Mouse (Mus musculus) testis, adult 2 months (tissue): ENCODE data around the gene Tmem253.

Experiments used
- CTCF ChIP-seq: fragments of 200-500 bp; IDR thresholded peaks from 2 replicates; pipeline ENCODE4 v1.5.1; 2012; ENCODE audit warnings: low read depth, mild to moderate bottlenecking, inconsistent platforms, low read length, moderate library complexity; ENCODE audit not compliant: control insufficient read depth, insufficient read depth, insufficient replicate concordance
- POLR2A ChIP-seq: fragments of 200-500 bp; IDR thresholded peaks from 2 replicates; pipeline ENCODE4 v1.6.1; 2012; ENCODE audit warnings: low read depth, mild to moderate bottlenecking, inconsistent platforms, low read length, moderate library complexity; ENCODE audit not compliant: control insufficient read depth

DNA sequence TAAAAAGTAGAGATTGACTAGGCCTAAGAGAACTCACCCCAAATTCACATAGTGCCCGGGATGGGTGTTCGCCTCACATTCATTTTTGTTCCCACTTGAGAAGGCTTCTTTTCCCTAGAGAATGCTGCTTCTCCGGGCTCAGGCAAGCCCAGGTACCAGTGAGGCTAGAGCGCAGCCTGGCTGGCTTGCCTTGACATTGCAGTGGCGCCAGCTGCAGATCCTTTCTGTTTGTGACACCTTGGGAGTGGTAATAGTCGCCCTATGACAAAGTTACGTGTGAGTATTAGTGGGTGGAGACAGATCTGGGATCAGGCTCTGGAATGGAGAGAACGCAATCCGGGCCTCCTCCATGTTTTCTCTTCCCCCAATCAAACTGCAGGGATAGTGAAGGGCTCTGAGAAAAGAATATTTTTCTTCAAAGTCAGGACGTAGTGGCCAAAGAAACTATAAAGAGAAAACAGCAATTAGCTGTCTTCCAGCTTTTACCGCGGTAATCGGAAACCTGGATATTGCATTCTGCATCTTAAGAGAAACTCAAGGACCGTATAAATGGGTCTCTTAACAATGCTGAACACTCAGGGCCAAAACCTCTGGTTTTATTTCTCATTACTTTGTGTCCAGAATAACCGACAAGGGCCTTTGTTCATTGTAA, 5.2 kb downstream of the Tmem253 start, which contains the start of gene Zfp219:
- TF ChIP-seq CTCF, result peak; percentile 54; the same call in 1 of the 2 replicates
- peak; percentile 74; the same call in 1 of the 2 replicates for TF ChIP-seq POLR2A
